Mouse (Mus musculus) forebrain, postnatal 0 days (tissue): ENCODE measurements around the gene Fastk. TPM values are rescaled to one million over a fixed set of nuclear protein-coding genes. Genes with fewer than 3 reads are reported as not detected.

Source experiments
- ATAC-seq: fragments of 200-750 bp; cut with Nextera tagmentation; 2 replicates; pipeline ENCODE4 v1.8.0; 2017; ENCODE audit warnings: mild to moderate bottlenecking, moderate library complexity
- DNase-seq: peaks from one replicate; pipeline ENCODE4 v3.0.0-alpha.2; 2015
- H3K27ac ChIP-seq: fragments of 300-500 bp; sonication (generic); 2 replicates; pipeline ENCODE4 v1.5.1; 2014; ENCODE audit warnings: low read depth, mild to moderate bottlenecking, antibody characterized with exemption, low read length, moderate library complexity, mixed read lengths
- H3K27me3 ChIP-seq: fragments of 300-500 bp; sonication (generic); 2 replicates; pipeline ENCODE4 v1.6.1; 2014; ENCODE audit warnings: mild to moderate bottlenecking, low read length, mixed read lengths; ENCODE audit not compliant: insufficient read depth
- H3K36me3 ChIP-seq: fragments of 300-500 bp; sonication (generic); 2 replicates; pipeline ENCODE4 v1.6.1; 2014; ENCODE audit warnings: mild to moderate bottlenecking, moderate library complexity; ENCODE audit not compliant: insufficient read depth
- H3K4me1 ChIP-seq: fragments of 300-500 bp; sonication (generic); 2 replicates; pipeline ENCODE4 v1.6.1; 2014; ENCODE audit warnings: antibody characterized with exemption; ENCODE audit not compliant: insufficient read depth
- H3K4me2 ChIP-seq: fragments of 300-500 bp; sonication (generic); 2 replicates; pipeline ENCODE4 v1.6.1; 2014; ENCODE audit warnings: low read depth, mild to moderate bottlenecking, moderate library complexity
- H3K4me3 ChIP-seq: fragments of 300-500 bp; sonication (generic); 2 replicates; pipeline ENCODE4 v1.5.1; 2014; ENCODE audit warnings: low read depth, low read length, mixed read lengths
- H3K9ac ChIP-seq: fragments of 300-500 bp; sonication (generic); 2 replicates; pipeline ENCODE4 v1.6.1; 2014; ENCODE audit warnings: mild to moderate bottlenecking
- H3K9me3 ChIP-seq: fragments of 300-500 bp; sonication (generic); 2 replicates; pipeline ENCODE4 v1.6.1; 2016; ENCODE audit warnings: low read length
- CTCF ChIP-seq: sonication (generic); IDR thresholded peaks from 2 replicates; pipeline ENCODE4 v1.5.1; 2016; ENCODE audit warnings: antibody characterized with exemption, control low read depth, low read depth
- WGBS: fragments of 180-500 bp; shearing (Covaris S2); extraction: QIAGEN DNeasy Blood & Tissue Kit; methylation state at CpG from one replicate; pipeline ENCODE4 v1.1.7; 2014; 5-methylcytosine and 5-hydroxymethylcytosine counted together
- polyA plus RNA-seq: library from polyadenylated mRNA; unstranded; fragments of >200 nt; fragmentation: Nextera tagmentation; extraction: Ambion mirVana; gene quantifications from 2 replicates; pipeline ENCODE4 v1.2.1, GENCODE M21; 2015
- total RNA-seq: library from RNA; depleted of rRNA; stranded (reverse); fragments of >200 nt; gene quantifications from 2 replicates; pipeline ENCODE4 v1.2.3, GENCODE M21; 2014

Fastk gene
- total and polyA plus RNA-seq, 2 experiments from 2014 or later, result 88.7 to 132 TPM

- Histone ChIP-seq H3K27me3 (no peaks in the 10 kb centered on the region), H3K36me3 (peaks cover 61% of the 10 kb centered on the region), H3K4me3 (no peak overlapping the region), H3K4me2 (no peak overlapping the region), H3K4me1 (peaks cover 7% of the 10 kb centered on the region; the same call in 1 of the 2 replicates), H3K27ac (no peak overlapping the region), H3K9me3 (no peaks in the 10 kb centered on the region), H3K9ac (no peak overlapping the region)
- TF ChIP-seq CTCF, result peak; percentile 90
- WGBS, result 20% methylated on average over 11 of the region's 11 CpGs
- peak; percentile 83 for DNase-seq
- peak; percentile 59 for ATAC-seq
These were observed 38.2 kb upstream of the Fastk start for GRCm38 (mm10) chr5:24483326-24483725.

- Histone ChIP-seq H3K4me3 (no peak overlapping the region), H3K27ac (no peak overlapping the region), H3K4me2 (no peak overlapping the region), H3K36me3 (peaks cover 62% of the 10 kb centered on the region), H3K9me3 (no peaks in the 10 kb centered on the region), H3K9ac (no peak overlapping the region), H3K27me3 (no peaks in the 10 kb centered on the region), H3K4me1 (peaks cover 7% of the 10 kb centered on the region; the same call in 1 of the 2 replicates)
- DNase-seq (no peak), ATAC-seq (no peak)
- WGBS, result 51% methylated on average over 32 of the region's 41 CpGs
- no peak for TF ChIP-seq CTCF
These were observed 37.4 kb upstream of the Fastk start for GRCm38 (mm10) chr5:24482247-24483079.

GRCm38 (mm10) chr5:24481647-24482046 lies 36.6 kb upstream of the Fastk start:
- H3K9me3 ChIP-seq, result no peaks in the 10 kb centered on the region
- ATAC-seq (peak; percentile 71), DNase-seq (peak; percentile 82)
- peaks cover 68% of the 10 kb centered on the region for H3K36me3 ChIP-seq
- H3K4me3 ChIP-seq, result no peak overlapping the region
- no peak overlapping the region for H3K9ac ChIP-seq
- no peak overlapping the region for H3K4me2 ChIP-seq
- TF ChIP-seq CTCF, result peak; percentile 77
- no peak overlapping the region for H3K27ac ChIP-seq
- no peaks in the 10 kb centered on the region for H3K27me3 ChIP-seq
- peaks cover 7% of the 10 kb centered on the region; the same call in 1 of the 2 replicates for H3K4me1 ChIP-seq
- WGBS, result 5% methylated on average over 4 of the region's 4 CpGs

GRCm38 (mm10) chr5:24477909-24478308 lies 32.8 kb upstream of the Fastk start:
- TF ChIP-seq CTCF, result no peak
- Histone ChIP-seq H3K9me3 (no peaks in the 10 kb centered on the region), H3K27me3 (no peaks in the 10 kb centered on the region), H3K4me1 (no peaks in the 10 kb centered on the region), H3K4me3 (no peak overlapping the region), H3K36me3 (peaks cover 58% of the 10 kb centered on the region), H3K4me2 (no peak overlapping the region), H3K27ac (no peak overlapping the region), H3K9ac (no peak overlapping the region)
- 92% methylated on average over 9 of the region's 9 CpGs for WGBS
- DNase-seq, result no peak
- ATAC-seq, result no peak

- H3K4me2 ChIP-seq, result no peak overlapping the region; the same call in 1 of the 2 replicates
These were observed 30.6 kb upstream of the Fastk start for GRCm38 (mm10) chr5:24475476-24476241.

GRCm38 (mm10) chr5:24474723-24475261 lies 29.7 kb upstream of the Fastk start:
- WGBS, result 6% methylated on average over 64 of the region's 67 CpGs
- DNase-seq, result peak; percentile 69
- ATAC-seq, result peak; percentile 73

More at GRCm38 (mm10) chr5:24475476-24476241, 30.6 kb upstream of the Fastk start:
- ATAC-seq, result no peak
- Histone ChIP-seq H3K4me3 (no peak overlapping the region), H3K9me3 (no peaks in the 10 kb centered on the region), H3K36me3 (peaks cover 42% of the 10 kb centered on the region), H3K27ac (no peak overlapping the region), H3K4me1 (no peaks in the 10 kb centered on the region), H3K9ac (no peak overlapping the region), H3K27me3 (no peaks in the 10 kb centered on the region)
- no peak for TF ChIP-seq CTCF
- no peak for DNase-seq
- WGBS, result 73% methylated on average over 6 of the region's 6 CpGs

More at GRCm38 (mm10) chr5:24474723-24475261, 29.7 kb upstream of the Fastk start:
- TF ChIP-seq CTCF, result peak; percentile 37
- Histone ChIP-seq H3K4me2 (peak overlapping the region; percentile 60), H3K9me3 (no peaks in the 10 kb centered on the region), H3K36me3 (peaks cover 33% of the 10 kb centered on the region), H3K9ac (0 out of 2 replicates have a peak overlapping the region, but pooled peaks have one; percentile 25), H3K27ac (no peak overlapping the region), H3K4me1 (no peaks in the 10 kb centered on the region), H3K4me3 (peak overlapping the region; percentile 29), H3K27me3 (no peaks in the 10 kb centered on the region)
